Mouse (Mus musculus) testis, adult 2 months (tissue): ENCODE results near the gene St6galnac3.

ENCODE experiments used
- CTCF ChIP-seq: fragments of 200-500 bp; IDR thresholded peaks from 2 replicates; pipeline ENCODE4 v1.5.1; 2012; ENCODE audit warnings: low read depth, mild to moderate bottlenecking, inconsistent platforms, low read length, moderate library complexity; ENCODE audit not compliant: control insufficient read depth, insufficient read depth, insufficient replicate concordance
- POLR2A ChIP-seq: fragments of 200-500 bp; IDR thresholded peaks from 2 replicates; pipeline ENCODE4 v1.6.1; 2012; ENCODE audit warnings: low read depth, mild to moderate bottlenecking, inconsistent platforms, low read length, moderate library complexity; ENCODE audit not compliant: control insufficient read depth

DNA sequence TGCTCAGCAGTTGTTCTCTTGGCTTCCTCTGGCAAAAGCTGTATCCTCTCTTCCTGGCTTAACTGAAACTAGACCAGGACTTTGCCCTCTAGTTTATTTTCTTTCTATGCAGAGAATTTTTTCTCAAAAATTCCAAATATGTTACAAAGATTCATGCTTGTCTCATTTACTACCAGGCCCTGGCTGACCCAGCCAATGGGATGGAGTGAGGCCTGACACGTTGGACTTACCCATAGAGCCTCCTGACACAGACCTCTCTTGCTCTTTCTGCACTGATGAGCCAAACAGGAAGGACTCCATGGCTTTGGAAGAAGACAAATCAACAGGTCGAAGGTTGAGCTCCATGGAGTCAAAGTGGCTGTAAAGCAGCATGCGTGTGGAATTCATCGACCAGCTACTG, 526.5 kb downstream of the St6galnac3 start:
- TF ChIP-seq POLR2A = no peak
- TF ChIP-seq CTCF = no peak
